Mouse (Mus musculus) olfactory bulb, adult 2 months (tissue): Measurements from ENCODE around the gene Foxp4.

Experiments used
- CTCF ChIP-seq: fragments of 200-500 bp; IDR thresholded peaks from 2 replicates; pipeline ENCODE4 v1.5.1; 2012; ENCODE audit warnings: low read depth, mild to moderate bottlenecking, low read length, moderate library complexity; ENCODE audit not compliant: insufficient read depth
- POLR2A ChIP-seq: fragments of 200-500 bp; IDR thresholded peaks from 2 replicates; pipeline ENCODE4 v1.6.1; 2012; ENCODE audit warnings: mild to moderate bottlenecking, low read depth, low read length, moderate library complexity; ENCODE audit not compliant: insufficient read depth

DNA sequence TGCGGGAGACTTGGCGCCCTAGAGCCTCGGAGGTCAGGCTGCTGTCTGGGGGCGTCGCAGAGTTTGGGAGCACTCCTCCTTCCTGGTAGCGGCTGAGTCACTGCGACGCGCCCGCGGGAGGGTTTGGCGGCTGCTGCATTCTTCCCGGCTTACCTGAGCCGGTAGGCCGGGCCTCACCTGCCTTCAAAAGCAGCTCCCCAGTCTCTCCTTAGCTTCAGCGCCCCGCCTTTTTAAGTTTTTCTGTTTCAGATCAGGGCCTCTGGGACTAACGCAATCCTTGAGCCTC is 90.0 kb downstream of the Foxp4 start, which contains the start of gene Mdfi:
- no peak for TF ChIP-seq CTCF
- TF ChIP-seq POLR2A, result no peak
